Comparison of ENCODE assay signal across 16 mouse cellular contexts in genomic region chr9:7950211-7950644, GRCm38 (mm10). TPM values are rescaled to one million over a fixed set of nuclear protein-coding genes. Genes with fewer than 3 reads are reported as not detected.
DNase-seq lines count a peak whose midpoint lies in the region; ATAC-seq lines count a peak whose summit lies in the region.
"Had no signal": no experiment of that assay in that cellular context is flagged by ENCODE, and none has a peak within 500 bp of the region (broad histone marks: within the 10 kb centered on the region; RNA-seq: fewer than 3 reads in every experiment).

No protein-coding gene starts in this region.

- H3K27me3 ChIP-seq in limb, embryonic 15.5 days = no peaks in the 10 kb centered on the region
- H3K27me3 ChIP-seq in limb, embryonic 10.5 days (ENCODE audit: low read depth, poor library complexity, severe bottlenecking) = no peaks in the 10 kb centered on the region
- H3K27me3 ChIP-seq in hindbrain, embryonic 14.5 days (ENCODE audit: control insufficient read depth, insufficient read depth, low read length) = no peaks in the 10 kb centered on the region
- H3K27me3 ChIP-seq: lung, embryonic 15.5 days had no signal

- no peak for ATAC-seq in limb, embryonic 15.5 days (ENCODE audit: insufficient number of reproducible peaks, low FRiP score, low TSS enrichment, low read depth)
- no peak for ATAC-seq in hindbrain, embryonic 14.5 days (ENCODE audit: low FRiP score)
- ATAC-seq: activated CD4-positive, CD25-positive, alpha-beta regulatory T cell, adult 4 months; forebrain, embryonic 16.5 days; inflammation-experienced regulatory T-cells, adult 6 months had no signal

- no peaks in the 10 kb centered on the region for H3K9me3 ChIP-seq in limb, embryonic 15.5 days
- no peaks in the 10 kb centered on the region for H3K9me3 ChIP-seq in limb, embryonic 10.5 days (replicated peaks)
- no peaks in the 10 kb centered on the region for H3K9me3 ChIP-seq in hindbrain, embryonic 14.5 days (ENCODE audit: control insufficient read depth, low read length)
- H3K9me3 ChIP-seq: lung, embryonic 15.5 days had no signal

- peak; percentile 72 to 73 for DNase-seq in frontal cortex, adult 2 months (ENCODE audit: extremely low spot score in 1 of 2, low spot score in 1 of 2)
- no peak for DNase-seq in frontal cortex, postnatal 10 days (ENCODE audit: low spot score in 2 of 2)
- DNase-seq in limb, embryonic 10.5 days (ENCODE audit: low spot score) = no peak
- DNase-seq in left cerebral cortex, postnatal 14 days (ENCODE audit: low spot score in 2 of 2) = peak; percentile 61 to 81
- peak; percentile 85 for DNase-seq in telencephalon, adult 2 months (ENCODE audit: low read depth, low spot score)
- no peak for DNase-seq in hindbrain, embryonic 14.5 days (ENCODE audit: low spot score)
- DNase-seq in kidney, adult 9 months = no peak
- DNase-seq: heart, postnatal 36 days; kidney, postnatal 14 days; liver had no signal

- peak overlapping the region; percentile 68 for H3K27ac ChIP-seq in limb, embryonic 15.5 days
- no peak overlapping the region for H3K27ac ChIP-seq in limb, embryonic 10.5 days
- H3K27ac ChIP-seq in hindbrain, embryonic 14.5 days = no peak overlapping the region
- H3K27ac ChIP-seq: lung, embryonic 15.5 days had no signal

- no peak overlapping the region for H3K9ac ChIP-seq in limb, embryonic 15.5 days
- H3K9ac ChIP-seq in hindbrain, embryonic 14.5 days = no peak overlapping the region
- H3K9ac ChIP-seq: lung, embryonic 15.5 days had no signal

- peaks cover 68% of the 10 kb centered on the region for H3K36me3 ChIP-seq in limb, embryonic 15.5 days
- peaks cover 94% of the 10 kb centered on the region for H3K36me3 ChIP-seq in limb, embryonic 10.5 days
- no peaks in the 10 kb centered on the region for H3K36me3 ChIP-seq in hindbrain, embryonic 14.5 days (replicated peaks; ENCODE audit: control insufficient read depth, insufficient read depth)

- no peak overlapping the region for H3K4me2 ChIP-seq in limb, embryonic 15.5 days
- H3K4me2 ChIP-seq in hindbrain, embryonic 14.5 days (replicated peaks) = no peak overlapping the region
- H3K4me2 ChIP-seq: lung, embryonic 15.5 days had no signal

- H3K4me1 ChIP-seq in limb, embryonic 15.5 days = no peaks in the 10 kb centered on the region
- H3K4me1 ChIP-seq in limb, embryonic 10.5 days = no peaks in the 10 kb centered on the region
- no peaks in the 10 kb centered on the region for H3K4me1 ChIP-seq in hindbrain, embryonic 14.5 days (replicated peaks; ENCODE audit: control insufficient read depth, insufficient read depth, low read length)
- H3K4me1 ChIP-seq: lung, embryonic 15.5 days had no signal

- intact Hi-C loops in left cerebral cortex, postnatal 14 days (cut with DNase I) = no loop called here

- H3K4me3 ChIP-seq in limb, embryonic 15.5 days = no peak overlapping the region
- H3K4me3 ChIP-seq in limb, embryonic 10.5 days = no peak overlapping the region
- no peak overlapping the region for H3K4me3 ChIP-seq in hindbrain, embryonic 14.5 days (replicated peaks; ENCODE audit: low read length)
- H3K4me3 ChIP-seq: lung, embryonic 15.5 days; myocyte had no signal

- WGBS in limb, embryonic 15.5 days = 65% methylated on average over 7 of the region's 7 CpGs
- WGBS in limb, embryonic 10.5 days = 95% methylated on average over 7 of the region's 7 CpGs
- 90% methylated on average over 7 of the region's 7 CpGs for WGBS in hindbrain, embryonic 14.5 days

RNA-seq across cellular contexts. Expression of gene Yap1, which starts 54.2 kb away (rescaled TPM):
- 15.4 and 18.8 TPM in 2 replicates for polyA plus RNA-seq in frontal cortex, adult 2 months (2012; rRNA removed)
- 30.8 and 41.1 TPM in 2 replicates for polyA plus RNA-seq in limb, embryonic 15.5 days (2015; fragmentation: Nextera tagmentation; extraction: Ambion mirVana)
- 49.6 and 55.6 TPM in 2 replicates for polyA plus RNA-seq in limb, embryonic 10.5 days (2016; fragmentation: Nextera tagmentation; extraction: Ambion mirVana)
- total RNA-seq in left cerebral cortex, postnatal 14 days (2021) = 10 to 100 TPM; 15.7 to 17.3 TPM
- 9.5 and 10.1 TPM in 2 replicates for polyA plus RNA-seq in hindbrain, embryonic 14.5 days (2014; fragmentation: Nextera tagmentation; extraction: Ambion mirVana)
- polyA plus RNA-seq: activated CD4-positive, CD25-positive, alpha-beta regulatory T cell, adult 4 months; inflammation-experienced regulatory T-cells, adult 6 months had no signal

Comparison
In these comparisons a context has a peak if more than half of its experiments do, and no peak if none do; other contexts are left out.
1. DNase-seq: peak in frontal cortex, adult 2 months (2 of 2), left cerebral cortex, postnatal 14 days (2 of 2) and telencephalon, adult 2 months (single experiment); none in frontal cortex, postnatal 10 days (0 of 2), limb, embryonic 10.5 days (single experiment), hindbrain, embryonic 14.5 days (single experiment) and kidney, adult 9 months (single experiment).